Mouse (Mus musculus) CD4-positive, CD25-positive, alpha-beta regulatory T cell, adult 4 months (primary cell): Measurements from ENCODE around the gene Csf3. TPM values are rescaled to one million over a fixed set of nuclear protein-coding genes. Genes with fewer than 3 reads are reported as not detected.
A peak's percentile ranks its signal among the peaks of the same experiment; 100 is the strongest.
"Not testable (repeated sequence)": the region's sequence is repeated elsewhere in the genome, so short reads cannot be mapped to it uniquely, and the experiment has no call there.

ENCODE experiments used
- ATAC-seq: one replicate; pipeline ENCODE4 v1.8.0; 2017
- polyA plus RNA-seq, 2 experiments: library from polyadenylated mRNA; unstranded; fragments of 100-300 nt; shearing (Covaris generic); gene quantifications; one replicate each; pipeline ENCODE4 v1.2.1; 2017

The Csf3 gene
- polyA plus RNA-seq: not detected

- ATAC-seq: no peak
Observed at GRCm38 (mm10) chr11:98701213-98701670, at the start of gene Csf3. Gene Csf3 (plus strand): TSS chr11:98701263.

- peak; percentile 79 for ATAC-seq
Observed at GRCm38 (mm10) chr11:98655076-98655475, 46.0 kb upstream of the Csf3 start.

GRCm38 (mm10) chr11:98660517-98660916 lies 40.5 kb upstream of the Csf3 start:
- ATAC-seq: peak; percentile 82

GRCm38 (mm10) chr11:98664091-98664490 lies 37.0 kb upstream of the Csf3 start, which contains the start of gene Gsdma:
Gene Gsdma (plus strand): TSS chr11:98664351.
- ATAC-seq: no peak

GRCm38 (mm10) chr11:98668984-98669383 lies 32.1 kb upstream of the Csf3 start:
- ATAC-seq: no peak

GRCm38 (mm10) chr11:98671284-98671815 lies 29.7 kb upstream of the Csf3 start:
- no peak for ATAC-seq

- ATAC-seq: no peak
Observed at GRCm38 (mm10) chr11:98671857-98672256, 29.2 kb upstream of the Csf3 start.

- ATAC-seq: no peak
Observed at GRCm38 (mm10) chr11:98672482-98672881, 28.6 kb upstream of the Csf3 start.

GRCm38 (mm10) chr11:98673136-98673535 lies 27.9 kb upstream of the Csf3 start:
- peak; percentile 81 for ATAC-seq

GRCm38 (mm10) chr11:98675829-98676363 lies 25.2 kb upstream of the Csf3 start:
- no peak for ATAC-seq

GRCm38 (mm10) chr11:98680023-98680422 lies 21.0 kb upstream of the Csf3 start:
- ATAC-seq: no peak

- ATAC-seq: not testable (repeated sequence)
Observed at GRCm38 (mm10) chr11:98680595-98680994, 20.5 kb upstream of the Csf3 start.

GRCm38 (mm10) chr11:98681186-98681585 lies 19.9 kb upstream of the Csf3 start:
- no peak for ATAC-seq

- ATAC-seq: peak; percentile 87
Observed at GRCm38 (mm10) chr11:98681786-98682745, 19.0 kb upstream of the Csf3 start, which contains the start of gene Psmd3. Gene Psmd3 (plus strand): TSS chr11:98682554.

GRCm38 (mm10) chr11:98682811-98683210 lies 18.3 kb upstream of the Csf3 start:
- ATAC-seq: peak; percentile 38

- no peak for ATAC-seq
Observed at GRCm38 (mm10) chr11:98685642-98686041, 15.4 kb upstream of the Csf3 start.

- ATAC-seq: no peak
Observed at GRCm38 (mm10) chr11:98686976-98687375, 14.1 kb upstream of the Csf3 start.

- ATAC-seq: no peak
Observed at GRCm38 (mm10) chr11:98688009-98688408, 13.1 kb upstream of the Csf3 start.

GRCm38 (mm10) chr11:98693201-98693600 lies 7.9 kb upstream of the Csf3 start:
- ATAC-seq: no peak

GRCm38 (mm10) chr11:98693746-98694145 lies 7.3 kb upstream of the Csf3 start:
- ATAC-seq: no peak

- ATAC-seq: no peak
Observed at GRCm38 (mm10) chr11:98694301-98694700, 6.8 kb upstream of the Csf3 start.

- ATAC-seq: no peak
Observed at GRCm38 (mm10) chr11:98695408-98695807, 5.7 kb upstream of the Csf3 start.

GRCm38 (mm10) chr11:98696454-98697216 lies 4.4 kb upstream of the Csf3 start:
- ATAC-seq: no peak
